Mouse (Mus musculus): ENCODE results near the gene Trpm3.

- TF ChIP-seq CTCF (IDR thresholded peaks at IDR 0.05; ENCODE audit: low read depth): no peak
- TF ChIP-seq EP300 (IDR thresholded peaks at IDR 0.05; ENCODE audit: low read depth): no peak
Measured at GRCm38 (mm10) chr19:22222520-22222919, 83.7 kb downstream of the Trpm3 start.
